Mouse (Mus musculus): Measurements from ENCODE around the gene Gcm1. TPM values are rescaled to one million over a fixed set of nuclear protein-coding genes. Genes with fewer than 3 reads are reported as not detected.

Gcm1 gene
- polyA plus RNA-seq, 1 experiment from 2014 or later = 0.15 TPM

Other genes starting within 250 kb of the Gcm1 start
- gene Elovl5, start 134.6 kb upstream of the Gcm1 start, polyA plus RNA-seq (2015; fragmentation: Nextera tagmentation; extraction: Ambion mirVana) = 65.4 and 78.8 TPM in 2 replicates
- 36.0 and 41.2 TPM in 2 replicates for gene Fbxo9, start 57.1 kb downstream of the Gcm1 start, polyA plus RNA-seq (2015; fragmentation: Nextera tagmentation; extraction: Ambion mirVana)
- 34.2 and 34.5 TPM in 2 replicates for gene Ick, start 57.3 kb downstream of the Gcm1 start, polyA plus RNA-seq (2015; fragmentation: Nextera tagmentation; extraction: Ambion mirVana)
- gene Gsta4, start 130.8 kb downstream of the Gcm1 start, polyA plus RNA-seq (2015; fragmentation: Nextera tagmentation; extraction: Ambion mirVana) = 65.3 and 70.1 TPM in 2 replicates
- gene Gsta1, start 178.7 kb downstream of the Gcm1 start, polyA plus RNA-seq (2015; fragmentation: Nextera tagmentation; extraction: Ambion mirVana) = 0.38 TPM in 1 of 2 replicates, not detected in the other
- not detected in 2 replicates for gene Gm3776, start 205.2 kb downstream of the Gcm1 start, polyA plus RNA-seq (2015; fragmentation: Nextera tagmentation; extraction: Ambion mirVana)
- not detected in 2 replicates for gene Gm10639, start 238.0 kb downstream of the Gcm1 start, polyA plus RNA-seq (2015; fragmentation: Nextera tagmentation; extraction: Ambion mirVana)